Mouse (Mus musculus) kidney, embryonic 14.5 days (tissue): Measurements from ENCODE around the gene Alkbh7. TPM values are rescaled to one million over a fixed set of nuclear protein-coding genes. Genes with fewer than 3 reads are reported as not detected.

Source experiments
- ATAC-seq: fragments of 200-750 bp; cut with Nextera tagmentation; 2 replicates; pipeline ENCODE4 v1.8.0; 2017; ENCODE audit warnings: moderate number of reproducible peaks, mild to moderate bottlenecking, moderate TSS enrichment, moderate library complexity; ENCODE audit not compliant: low FRiP score, low TSS enrichment
- H3K27ac ChIP-seq: fragments of 300-500 bp; sonication (generic); 2 replicates; pipeline ENCODE4 v1.5.1; 2014; ENCODE audit warnings: low read depth, mild to moderate bottlenecking, low read length, moderate library complexity, mixed read lengths
- H3K27me3 ChIP-seq: fragments of 300-500 bp; sonication (generic); 2 replicates; pipeline ENCODE4 v1.6.1; 2014; ENCODE audit warnings: mild to moderate bottlenecking, low read length; ENCODE audit not compliant: control insufficient read depth, insufficient read depth
- H3K36me3 ChIP-seq: fragments of 300-500 bp; sonication (generic); 2 replicates; pipeline ENCODE4 v1.6.1; 2014; ENCODE audit warnings: low read length, mixed read lengths; ENCODE audit not compliant: control insufficient read depth, insufficient read depth
- H3K4me1 ChIP-seq: fragments of 300-500 bp; sonication (generic); 2 replicates; pipeline ENCODE4 v1.6.1; 2014; ENCODE audit warnings: low read length, mixed read lengths; ENCODE audit not compliant: control insufficient read depth, insufficient read depth
- H3K4me2 ChIP-seq: fragments of 300-500 bp; sonication (generic); replicated peaks from 2 replicates; pipeline ENCODE4 v1.6.1; 2014; ENCODE audit warnings: low read depth, mild to moderate bottlenecking, low read length
- H3K4me3 ChIP-seq: fragments of 300-500 bp; sonication (generic); 2 replicates; pipeline ENCODE4 v1.5.1; 2014; ENCODE audit warnings: mild to moderate bottlenecking, low read length
- H3K9ac ChIP-seq: fragments of 300-500 bp; sonication (generic); 2 replicates; pipeline ENCODE4 v1.6.1; 2014; ENCODE audit warnings: low read depth, mild to moderate bottlenecking, low read length, moderate library complexity
- H3K9me3 ChIP-seq: fragments of 300-500 bp; sonication (generic); 2 replicates; pipeline ENCODE4 v1.6.1; 2016; ENCODE audit warnings: low read length; ENCODE audit not compliant: control insufficient read depth
- WGBS: fragments of 180-500 bp; shearing (Covaris S2); extraction: QIAGEN DNeasy Blood & Tissue Kit; methylation state at CpG from one replicate; pipeline ENCODE4 v1.1.7; 2014; 5-methylcytosine and 5-hydroxymethylcytosine counted together
- polyA plus RNA-seq: library from polyadenylated mRNA; unstranded; fragments of >200 nt; fragmentation: Nextera tagmentation; extraction: Ambion mirVana; gene quantifications from 2 replicates; pipeline ENCODE4 v1.2.1, GENCODE M21; 2014

Gene Alkbh7
- polyA plus RNA-seq: 54.8 and 55.8 TPM in 2 replicates

DNA sequence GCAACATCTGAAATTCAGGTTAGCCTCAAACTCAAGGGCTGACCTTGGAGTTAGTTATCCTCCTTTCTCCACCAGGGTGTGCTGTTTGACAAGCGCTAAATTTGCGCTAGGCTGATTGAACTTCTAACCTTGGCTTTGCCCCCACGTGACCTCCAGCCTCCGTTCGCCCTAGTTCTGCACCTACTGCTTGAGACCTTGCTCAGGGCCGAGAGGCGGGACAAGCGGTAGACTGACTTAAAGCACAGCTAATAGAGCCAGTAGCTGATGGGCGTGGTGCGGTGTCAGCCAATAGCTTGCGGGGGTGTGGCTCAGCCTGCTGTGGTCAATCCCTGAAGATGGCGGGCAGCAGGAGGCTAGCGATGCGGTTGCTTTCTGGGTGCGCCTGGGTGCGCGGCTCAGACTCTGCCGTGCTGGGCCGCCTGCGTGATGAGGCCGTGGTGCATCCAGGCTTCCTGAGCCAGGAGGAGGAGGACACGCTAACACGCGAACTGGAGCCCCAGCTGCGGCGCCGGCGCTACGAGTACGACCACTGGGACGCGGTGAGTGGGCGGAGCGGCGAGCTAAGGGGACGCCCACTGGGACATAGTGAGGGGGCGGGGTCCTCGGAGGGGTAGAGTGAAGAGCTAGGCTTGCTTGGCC, at the start of gene Alkbh7:
Gene Alkbh7 (plus strand): TSS at position 311 of the 639 bp plus-strand sequence.
- H3K9me3 ChIP-seq: no peaks in the 10 kb centered on the region
- H3K36me3 ChIP-seq: peaks cover 63% of the 10 kb centered on the region
- WGBS: under 1% methylated on average over 38 of the region's 38 CpGs
- H3K4me2 ChIP-seq: peak within 1 kb of the TSS; percentile 69
- H3K9ac ChIP-seq: peak within 1 kb of the TSS; percentile 63
- H3K27me3 ChIP-seq: no peaks in the 10 kb centered on the region
- ATAC-seq: peak; percentile 99
- H3K4me3 ChIP-seq: peak within 1 kb of the TSS; percentile 85
- H3K4me1 ChIP-seq: peaks cover 8% of the 10 kb centered on the region
- H3K27ac ChIP-seq: peak within 1 kb of the TSS; percentile 69; the same call in 1 of the 2 replicates

- WGBS: 16% methylated on average over 3 of the region's 3 CpGs
- no peaks in the 10 kb centered on the region for H3K27me3 ChIP-seq
- no peak overlapping the region for H3K4me2 ChIP-seq
- ATAC-seq: no peak; the same call in 1 of the 2 replicates
- H3K36me3 ChIP-seq: no peaks in the 10 kb centered on the region
- no peaks in the 10 kb centered on the region for H3K4me1 ChIP-seq
- no peak overlapping the region for H3K4me3 ChIP-seq
- no peak overlapping the region for H3K9ac ChIP-seq
- no peaks in the 10 kb centered on the region for H3K9me3 ChIP-seq
- H3K27ac ChIP-seq: no peak overlapping the region
Measured at GRCm38 (mm10) chr17:56950915-56951314, 46.2 kb upstream of the Alkbh7 start.

- Histone ChIP-seq H3K27ac (no peak overlapping the region), H3K9me3 (no peaks in the 10 kb centered on the region), H3K27me3 (no peaks in the 10 kb centered on the region), H3K4me3 (no peak overlapping the region), H3K4me1 (no peaks in the 10 kb centered on the region), H3K36me3 (no peaks in the 10 kb centered on the region), H3K4me2 (no peak overlapping the region), H3K9ac (no peak overlapping the region)
- no peak for ATAC-seq
- WGBS: 75% methylated on average over 1 of the region's 1 CpGs
Measured at GRCm38 (mm10) chr17:56952639-56953038, 44.5 kb upstream of the Alkbh7 start.

DNA sequence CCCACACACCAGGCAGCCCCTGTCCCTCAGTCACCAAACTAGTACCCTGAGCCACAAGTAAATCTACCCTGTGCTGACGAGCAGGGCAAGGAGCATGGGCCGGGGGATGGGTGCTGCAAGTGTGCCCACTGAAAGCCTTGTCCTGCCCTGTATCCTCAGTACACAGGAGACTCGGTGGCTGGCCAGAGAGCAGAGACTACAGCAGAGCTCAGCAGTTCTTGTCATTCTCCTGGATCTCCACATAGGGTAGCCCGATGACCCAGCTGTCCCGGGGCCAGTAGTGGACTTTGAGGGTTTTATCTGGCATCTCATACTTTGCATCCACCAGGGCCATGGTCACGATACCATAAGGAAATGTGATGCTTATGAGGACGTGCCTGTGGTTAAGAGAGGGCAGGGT, 42.3 kb upstream of the Alkbh7 start:
- Histone ChIP-seq H3K4me3 (no peak overlapping the region), H3K27me3 (no peaks in the 10 kb centered on the region), H3K36me3 (no peaks in the 10 kb centered on the region), H3K4me2 (no peak overlapping the region), H3K9ac (no peak overlapping the region), H3K4me1 (no peaks in the 10 kb centered on the region), H3K9me3 (no peaks in the 10 kb centered on the region), H3K27ac (no peak overlapping the region)
- 77% methylated on average over 7 of the region's 7 CpGs for WGBS
- no peak for ATAC-seq

DNA sequence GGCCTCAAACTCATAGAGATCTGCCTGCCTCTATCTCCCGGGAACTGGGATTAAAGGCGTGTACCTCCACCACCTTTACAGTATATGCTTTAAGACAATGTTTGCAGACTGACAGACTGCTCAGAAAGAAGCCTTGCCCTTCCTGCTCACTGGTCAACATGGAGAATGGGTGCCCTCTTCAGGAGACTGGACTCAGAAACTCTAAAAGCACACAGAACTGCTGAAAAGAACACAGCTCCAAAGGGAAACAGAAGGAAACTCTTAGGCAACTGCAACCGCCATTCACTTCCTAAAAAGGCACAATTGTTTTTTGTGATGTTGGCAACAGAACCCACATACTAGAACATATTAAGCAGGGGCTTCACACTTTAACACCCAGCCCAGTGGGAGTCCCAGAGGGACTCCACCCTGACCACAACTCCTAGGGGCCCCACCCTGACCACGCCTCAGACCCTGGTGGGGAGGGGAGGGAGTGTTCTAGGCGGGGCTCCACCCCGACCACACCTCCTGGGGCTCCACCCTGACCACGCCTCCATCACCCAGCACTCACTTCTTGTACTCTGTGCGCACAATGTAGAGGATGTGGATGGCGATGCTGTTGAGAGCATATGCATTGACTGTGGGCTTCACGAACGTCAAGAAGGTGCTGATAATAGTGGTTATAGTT, 39.2 kb upstream of the Alkbh7 start:
- WGBS: 33% methylated on average over 11 of the region's 11 CpGs
- Histone ChIP-seq H3K27ac (no peak overlapping the region), H3K9ac (no peak overlapping the region), H3K4me1 (no peaks in the 10 kb centered on the region), H3K4me3 (no peak overlapping the region), H3K9me3 (peaks cover 2% of the 10 kb centered on the region; the same call in 1 of the 2 replicates), H3K4me2 (no peak overlapping the region), H3K27me3 (no peaks in the 10 kb centered on the region), H3K36me3 (no peaks in the 10 kb centered on the region)
- ATAC-seq: peak; percentile 66; the same call in 1 of the 2 replicates

DNA sequence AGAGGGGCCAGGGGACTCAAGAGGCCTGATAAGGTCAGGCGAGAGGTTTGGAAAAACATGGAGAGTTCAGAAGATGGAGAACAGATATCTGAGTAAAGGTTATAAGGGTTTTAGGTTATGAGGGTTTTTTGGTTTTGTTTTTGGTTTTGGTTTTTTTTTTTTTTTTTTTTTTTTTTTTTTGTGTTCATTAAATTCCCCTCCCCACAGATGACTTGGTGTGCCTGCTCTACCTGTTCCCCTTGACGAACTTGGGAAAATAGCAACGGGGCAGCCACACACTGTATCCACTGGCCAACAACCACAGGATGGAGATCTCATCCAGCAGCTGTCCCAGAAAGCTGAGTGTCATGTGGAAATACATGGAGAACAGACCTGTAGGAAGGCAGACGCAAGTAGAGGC, 38.5 kb upstream of the Alkbh7 start:
- H3K36me3 ChIP-seq: no peaks in the 10 kb centered on the region
- H3K4me3 ChIP-seq: no peak overlapping the region
- no peaks in the 10 kb centered on the region for H3K4me1 ChIP-seq
- H3K4me2 ChIP-seq: no peak overlapping the region
- 84% methylated on average over 4 of the region's 4 CpGs for WGBS
- no peaks in the 10 kb centered on the region for H3K27me3 ChIP-seq
- H3K9me3 ChIP-seq: peaks cover 2% of the 10 kb centered on the region; the same call in 1 of the 2 replicates
- H3K27ac ChIP-seq: no peak overlapping the region
- no peak for ATAC-seq
- no peak overlapping the region for H3K9ac ChIP-seq

DNA sequence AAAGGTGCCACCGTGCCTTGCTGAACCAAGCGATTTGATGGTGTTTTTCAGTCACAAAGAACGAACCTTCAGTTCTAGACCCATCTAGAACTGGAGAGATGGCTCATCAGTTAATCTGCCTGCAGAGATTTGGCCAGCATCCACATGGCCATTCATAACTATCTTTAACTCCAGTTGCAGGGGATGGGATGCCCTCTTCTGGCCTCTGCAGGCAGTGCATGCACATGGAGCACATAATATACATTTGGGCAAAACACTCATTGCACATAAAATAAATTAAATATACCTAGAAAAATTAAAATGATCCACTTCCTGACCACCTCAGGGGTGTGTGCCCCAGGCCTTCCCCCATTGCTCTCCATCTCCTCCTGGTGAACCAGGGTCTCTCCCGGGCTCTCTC, 35.3 kb upstream of the Alkbh7 start:
- Histone ChIP-seq H3K27ac (no peak overlapping the region), H3K27me3 (no peaks in the 10 kb centered on the region), H3K4me2 (no peak overlapping the region), H3K9me3 (peaks cover 2% of the 10 kb centered on the region; the same call in 1 of the 2 replicates), H3K4me1 (no peaks in the 10 kb centered on the region), H3K9ac (no peak overlapping the region), H3K36me3 (no peaks in the 10 kb centered on the region), H3K4me3 (no peak overlapping the region)
- no peak for ATAC-seq
- 88% methylated on average over 4 of the region's 4 CpGs for WGBS

GRCm38 (mm10) chr17:56962642-56963405, 34.3 kb upstream of the Alkbh7 start:
- 81% methylated on average over 5 of the region's 5 CpGs for WGBS
- H3K4me2 ChIP-seq: no peak overlapping the region
- H3K27ac ChIP-seq: no peak overlapping the region
- no peaks in the 10 kb centered on the region for H3K27me3 ChIP-seq
- H3K4me1 ChIP-seq: no peaks in the 10 kb centered on the region
- H3K36me3 ChIP-seq: no peaks in the 10 kb centered on the region
- peaks cover 2% of the 10 kb centered on the region; the same call in 1 of the 2 replicates for H3K9me3 ChIP-seq
- H3K9ac ChIP-seq: no peak overlapping the region
- no peak for ATAC-seq
- H3K4me3 ChIP-seq: no peak overlapping the region
